Mouse (Mus musculus) cerebellum, adult 2 months (tissue): ENCODE measurements around the gene Olfr1151.

Source experiments
- CTCF ChIP-seq: fragments of 200-500 bp; IDR thresholded peaks from 2 replicates; pipeline ENCODE4 v1.5.1; 2011; ENCODE audit warnings: low read depth, mild to moderate bottlenecking, control low read depth, low read length, moderate library complexity, borderline replicate concordance; ENCODE audit not compliant: insufficient read depth
- POLR2A ChIP-seq: fragments of 200-500 bp; IDR thresholded peaks from 2 replicates; pipeline ENCODE4 v1.6.1; 2011; ENCODE audit warnings: low read length, control low read depth, borderline replicate concordance; ENCODE audit not compliant: insufficient read depth

GRCm38 (mm10) chr2:87855562-87855961, at the start of gene Olfr1151:
- TF ChIP-seq CTCF (no peak), POLR2A (no peak)
